Mouse (Mus musculus): Measurements from ENCODE around the gene Zfyve19.

DNA sequence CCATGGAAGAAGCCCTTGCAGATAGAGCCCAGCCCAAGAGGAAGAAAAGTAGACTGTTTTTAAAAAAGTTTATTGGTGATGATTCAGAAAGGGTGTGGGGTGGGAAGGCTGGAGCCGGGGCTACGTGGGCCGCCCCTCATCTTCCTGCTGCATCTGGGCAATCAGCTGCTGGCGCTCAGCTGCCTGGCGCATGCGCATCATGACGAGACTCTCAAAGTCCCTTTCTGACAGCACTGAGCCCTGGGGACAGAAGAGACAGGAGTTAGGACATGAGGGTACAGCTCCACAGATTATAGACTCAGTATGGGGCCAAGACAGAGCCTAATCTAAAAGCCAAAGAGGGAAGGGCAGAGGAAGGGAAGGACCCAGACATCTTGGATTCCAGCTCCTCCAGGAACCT is 36.0 kb upstream of the Zfyve19 start:
- TF ChIP-seq CTCF (IDR thresholded peaks at IDR 0.05; ENCODE audit: control insufficient read depth, insufficient read depth, low read length), result no peak
- no peak for TF ChIP-seq POLR2A (IDR thresholded peaks at IDR 0.05; ENCODE audit: borderline replicate concordance, control insufficient read depth, low read depth, low read length)
